Mouse (Mus musculus) liver, adult 2 months (tissue): Measurements from ENCODE around the gene Tmem204.

Experiments used
- CTCF ChIP-seq: fragments of 200-500 bp; IDR thresholded peaks from 2 replicates; pipeline ENCODE4 v1.5.1; 2011; ENCODE audit warnings: low read depth, low read length, control low read depth
- POLR2A ChIP-seq: fragments of 200-500 bp; IDR thresholded peaks from 2 replicates; pipeline ENCODE4 v1.6.1; 2011; ENCODE audit warnings: low read length, control low read depth; ENCODE audit not compliant: insufficient read depth; ENCODE audit errors: extremely low read depth

DNA sequence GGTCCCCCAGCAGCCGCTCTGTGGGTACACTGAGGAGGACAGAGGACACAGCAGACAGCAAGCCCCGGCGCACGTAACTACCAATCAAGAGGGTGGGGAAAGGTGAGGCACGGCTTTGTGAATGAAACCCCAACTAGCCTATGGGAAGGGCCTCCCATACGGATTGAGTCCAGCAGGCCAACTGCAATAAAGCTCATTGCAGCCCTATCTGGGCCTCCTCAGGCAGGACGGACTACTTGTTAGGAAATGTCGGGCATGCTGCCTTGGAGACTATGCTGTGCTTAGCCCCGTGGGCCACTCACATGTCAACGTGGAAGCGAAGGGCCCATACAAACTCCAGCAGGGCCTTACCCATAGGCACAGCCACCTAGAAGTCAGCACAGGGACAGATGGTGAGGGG lies 17.9 kb upstream of the Tmem204 start:
- TF ChIP-seq POLR2A (no peak), CTCF (no peak)
